Mouse (Mus musculus): ENCODE results near the gene Cgas. TPM values are rescaled to one million over a fixed set of nuclear protein-coding genes. Genes with fewer than 3 reads are reported as not detected.

Cgas gene
- polyA plus RNA-seq (2014; fragmentation: Illumina TruSeq; extraction: RNeasy Lipid Tissue Mini Kit (QIAGEN cat#74804); ENCODE audit: low read depth, low replicate concordance): 0.77 TPM

DNA sequence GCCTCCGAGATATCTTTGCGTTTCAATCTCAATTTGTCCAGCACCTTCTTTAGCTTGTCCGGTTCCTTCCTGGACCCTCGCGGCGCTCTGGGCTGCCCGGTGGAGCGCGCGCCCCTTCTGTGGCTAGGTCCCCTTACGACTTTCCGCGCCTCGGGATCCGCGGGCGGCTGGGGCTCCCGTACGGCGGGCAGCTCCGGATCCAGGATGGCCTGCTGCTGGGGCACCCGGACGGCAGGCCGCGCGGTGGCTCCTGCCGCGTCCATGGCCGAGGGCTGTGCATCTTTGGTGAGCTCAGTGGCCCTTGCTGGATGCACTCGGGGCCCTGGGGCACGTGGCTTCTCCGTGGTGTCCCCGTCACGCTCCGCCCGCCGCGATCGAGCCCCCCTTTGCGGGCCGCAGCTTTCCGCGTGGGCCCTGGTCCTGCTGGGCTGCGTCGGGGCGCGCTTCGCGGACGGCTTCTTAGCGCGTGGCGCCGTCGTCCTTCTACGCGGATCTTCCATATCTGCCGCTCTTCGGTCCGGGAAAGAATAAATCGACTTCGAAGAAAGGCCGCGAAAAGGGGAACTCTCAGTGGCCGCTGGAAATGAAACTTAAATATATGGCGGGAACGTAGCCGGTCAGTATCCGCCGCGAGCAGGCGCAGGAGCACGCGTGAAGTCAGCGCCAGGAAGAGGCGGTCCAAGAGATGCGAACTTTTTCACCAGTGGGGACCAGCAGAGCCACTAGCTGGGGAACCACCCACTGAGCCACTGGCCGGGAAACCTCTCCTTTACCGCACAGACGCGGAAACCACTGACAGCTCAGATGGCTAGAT, at the start of gene Cgas:
Gene Cgas (minus strand): TSS at position 659 of the 814 bp plus-strand sequence.

GRCm38 (mm10) chr9:78488890-78489420, 45.9 kb upstream of the Cgas start, which contains the start of gene Eef1a1:
Gene Eef1a1 (minus strand): TSS chr9:78489151.

DNA sequence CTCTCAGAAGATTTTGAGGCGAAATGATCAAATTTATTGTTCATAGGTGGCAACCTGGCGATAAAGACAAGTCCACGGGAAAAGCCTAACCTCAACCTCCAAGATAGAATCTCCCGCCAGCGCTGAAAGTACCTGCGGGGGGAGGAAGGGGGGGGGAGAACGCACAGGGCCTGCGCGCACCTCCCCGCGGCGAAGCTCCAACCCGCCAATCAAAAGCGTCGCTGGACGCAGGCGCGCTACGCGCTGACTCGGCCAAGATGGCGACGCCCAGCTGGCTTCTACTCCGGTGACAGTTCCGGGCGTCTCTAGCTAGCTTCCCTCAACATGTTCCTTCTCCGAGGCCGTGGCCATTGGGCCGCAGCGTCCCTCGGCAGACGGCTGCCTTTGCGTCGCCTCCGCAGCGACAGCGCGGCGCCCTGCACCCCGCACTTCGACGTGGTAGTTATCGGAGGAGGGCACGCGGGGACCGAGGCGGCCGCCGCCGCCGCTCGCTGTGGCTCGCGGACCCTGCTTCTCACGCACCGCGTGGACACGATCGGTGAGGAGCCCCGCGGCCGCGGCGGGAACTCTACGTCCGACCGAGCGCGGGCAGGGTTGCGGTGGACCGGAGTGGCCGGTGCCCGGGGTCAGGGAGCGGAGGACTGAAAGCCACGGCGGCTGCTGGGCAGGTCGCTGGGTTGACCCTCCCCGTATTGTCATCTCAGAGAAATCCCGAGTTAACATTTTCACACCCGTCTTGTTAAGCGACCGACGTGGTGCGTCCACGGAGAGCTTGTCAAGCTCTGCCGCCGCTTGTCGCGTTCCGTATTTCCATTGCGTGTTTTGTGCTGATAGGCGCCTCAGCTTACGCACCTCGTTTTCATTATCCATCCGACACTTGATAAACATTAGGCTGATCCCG, 5.2 kb upstream of the Cgas start, which contains the start of the genes Mto1 and Gm17324:
Gene Mto1 (plus strand): TSS at position 236 of the 901 bp plus-strand sequence.
Gene Gm17324 (minus strand): TSS at position 814 of the 901 bp plus-strand sequence.

GRCm38 (mm10) chr9:78395630-78396351, 47.2 kb downstream of the Cgas start, which contains the start of gene Ddx43:
Gene Ddx43 (plus strand): TSS chr9:78395777.

Other genes with a start within 250 kb of the Cgas start
- gene Gsta1, start 212.6 kb downstream of the Cgas start, polyA plus RNA-seq (2014; fragmentation: Illumina TruSeq; extraction: RNeasy Lipid Tissue Mini Kit (QIAGEN cat#74804); ENCODE audit: low read depth, low replicate concordance): 11.3 TPM
- gene Gm3776, start 186.1 kb downstream of the Cgas start, polyA plus RNA-seq (2014; fragmentation: Illumina TruSeq; extraction: RNeasy Lipid Tissue Mini Kit (QIAGEN cat#74804); ENCODE audit: low read depth, low replicate concordance): not detected
- 86.5 TPM for gene Gm10639, start 153.3 kb downstream of the Cgas start, polyA plus RNA-seq (2014; fragmentation: Illumina TruSeq; extraction: RNeasy Lipid Tissue Mini Kit (QIAGEN cat#74804); ENCODE audit: low read depth, low replicate concordance)
- not detected for gene Omt2a, start 128.4 kb downstream of the Cgas start, polyA plus RNA-seq (2014; fragmentation: Illumina TruSeq; extraction: RNeasy Lipid Tissue Mini Kit (QIAGEN cat#74804); ENCODE audit: low read depth, low replicate concordance)
- gene Omt2b, start 115.6 kb downstream of the Cgas start, polyA plus RNA-seq (2014; fragmentation: Illumina TruSeq; extraction: RNeasy Lipid Tissue Mini Kit (QIAGEN cat#74804); ENCODE audit: low read depth, low replicate concordance): not detected
- 2,120 TPM for gene Gsta2, start 87.4 kb downstream of the Cgas start, polyA plus RNA-seq (2014; fragmentation: Illumina TruSeq; extraction: RNeasy Lipid Tissue Mini Kit (QIAGEN cat#74804); ENCODE audit: low read depth, low replicate concordance)
- gene Dppa5a, start 75.1 kb downstream of the Cgas start, polyA plus RNA-seq (2014; fragmentation: Illumina TruSeq; extraction: RNeasy Lipid Tissue Mini Kit (QIAGEN cat#74804); ENCODE audit: low read depth, low replicate concordance): not detected
- gene Ooep, start 64.5 kb downstream of the Cgas start, polyA plus RNA-seq (2014; fragmentation: Illumina TruSeq; extraction: RNeasy Lipid Tissue Mini Kit (QIAGEN cat#74804); ENCODE audit: low read depth, low replicate concordance): not detected
- gene Ddx43, start 47.5 kb downstream of the Cgas start, polyA plus RNA-seq (2014; fragmentation: Illumina TruSeq; extraction: RNeasy Lipid Tissue Mini Kit (QIAGEN cat#74804); ENCODE audit: low read depth, low replicate concordance): 0.24 TPM
- 26.3 TPM for gene Mto1, start 5.0 kb upstream of the Cgas start, polyA plus RNA-seq (2014; fragmentation: Illumina TruSeq; extraction: RNeasy Lipid Tissue Mini Kit (QIAGEN cat#74804); ENCODE audit: low read depth, low replicate concordance)
- gene Gm17324, start 5.5 kb upstream of the Cgas start, polyA plus RNA-seq (2014; fragmentation: Illumina TruSeq; extraction: RNeasy Lipid Tissue Mini Kit (QIAGEN cat#74804); ENCODE audit: low read depth, low replicate concordance): not detected
- gene Eef1a1, start 45.9 kb upstream of the Cgas start, polyA plus RNA-seq (2014; fragmentation: Illumina TruSeq; extraction: RNeasy Lipid Tissue Mini Kit (QIAGEN cat#74804); ENCODE audit: low read depth, low replicate concordance): 4,098 TPM
- 66.3 TPM for gene Slc17a5, start 144.8 kb upstream of the Cgas start, polyA plus RNA-seq (2014; fragmentation: Illumina TruSeq; extraction: RNeasy Lipid Tissue Mini Kit (QIAGEN cat#74804); ENCODE audit: low read depth, low replicate concordance)
- 1.3 TPM for gene Cd109, start 172.3 kb upstream of the Cgas start, polyA plus RNA-seq (2014; fragmentation: Illumina TruSeq; extraction: RNeasy Lipid Tissue Mini Kit (QIAGEN cat#74804); ENCODE audit: low read depth, low replicate concordance)

Measured in kidney, adult 10 weeks (tissue).